Mouse (Mus musculus) olfactory bulb, adult 2 months (tissue): ENCODE data around the gene Chtf18. TPM values are rescaled to one million over a fixed set of nuclear protein-coding genes. Genes with fewer than 3 reads are reported as not detected.
"Not testable (repeated sequence)": the region's sequence is repeated elsewhere in the genome, so short reads cannot be mapped to it uniquely, and the experiment has no call there.

ENCODE experiments used
- H3K27ac ChIP-seq: fragments of 200-500 bp; 2 replicates; pipeline ENCODE4 v1.5.1; 2012; ENCODE audit warnings: low read depth, low read length; ENCODE audit not compliant: insufficient read depth
- H3K4me1 ChIP-seq: fragments of 200-500 bp; 2 replicates; pipeline ENCODE4 v1.6.1; 2012; ENCODE audit warnings: low read length; ENCODE audit not compliant: control insufficient read depth, insufficient read depth
- H3K4me3 ChIP-seq: fragments of 200-500 bp; 2 replicates; pipeline ENCODE4 v1.5.1; 2012; ENCODE audit warnings: mild to moderate bottlenecking, low read depth, low read length, moderate library complexity; ENCODE audit not compliant: insufficient read depth
- CTCF ChIP-seq: fragments of 200-500 bp; IDR thresholded peaks from 2 replicates; pipeline ENCODE4 v1.5.1; 2012; ENCODE audit warnings: low read depth, mild to moderate bottlenecking, low read length, moderate library complexity; ENCODE audit not compliant: insufficient read depth
- POLR2A ChIP-seq: fragments of 200-500 bp; IDR thresholded peaks from 2 replicates; pipeline ENCODE4 v1.6.1; 2012; ENCODE audit warnings: mild to moderate bottlenecking, low read depth, low read length, moderate library complexity; ENCODE audit not compliant: insufficient read depth
- whole genome bisulfite sequencing: fragments of 180-500 bp; shearing (Covaris S2); methylation state at CpG from one replicate; pipeline ENCODE4 v1.1.7; 2018; 5-methylcytosine and 5-hydroxymethylcytosine counted together
- polyA plus RNA-seq: library from polyadenylated mRNA; stranded (reverse); fragments of >200 nt; gene quantifications from 2 replicates; pipeline ENCODE4 v1.2.4, GENCODE M21; 2012; ENCODE audit warnings: low replicate concordance; ENCODE audit not compliant: missing spikeins, insufficient read depth, insufficient read length

Chtf18 gene
- polyA plus RNA-seq, 1 experiment = not detected

DNA sequence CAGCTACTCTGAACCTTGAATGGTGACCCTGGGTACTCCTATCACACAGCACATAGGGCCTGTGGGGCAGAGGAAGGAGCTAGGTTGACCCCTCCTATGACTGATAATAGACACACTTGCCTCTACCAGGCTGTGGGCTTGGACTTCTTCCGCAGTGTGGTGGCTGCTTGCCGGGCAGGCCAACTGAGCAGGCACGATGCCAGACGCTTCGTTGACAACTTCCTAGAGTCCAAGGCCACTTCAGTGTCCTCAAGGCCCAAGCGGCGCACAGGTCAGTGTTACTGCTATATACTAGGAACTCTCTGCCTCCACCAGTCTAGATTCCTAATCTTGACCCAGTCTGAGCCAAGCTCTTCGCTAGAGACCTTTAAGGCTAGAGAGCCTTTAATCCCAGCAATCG lies 16.6 kb upstream of the Chtf18 start:
- H3K4me3 ChIP-seq = no peak overlapping the region
- no peak for TF ChIP-seq CTCF
- TF ChIP-seq POLR2A = no peak
- H3K27ac ChIP-seq = no peak overlapping the region
- H3K4me1 ChIP-seq = no peaks in the 10 kb centered on the region
- WGBS = 91% methylated on average over 9 of the region's 9 CpGs

DNA sequence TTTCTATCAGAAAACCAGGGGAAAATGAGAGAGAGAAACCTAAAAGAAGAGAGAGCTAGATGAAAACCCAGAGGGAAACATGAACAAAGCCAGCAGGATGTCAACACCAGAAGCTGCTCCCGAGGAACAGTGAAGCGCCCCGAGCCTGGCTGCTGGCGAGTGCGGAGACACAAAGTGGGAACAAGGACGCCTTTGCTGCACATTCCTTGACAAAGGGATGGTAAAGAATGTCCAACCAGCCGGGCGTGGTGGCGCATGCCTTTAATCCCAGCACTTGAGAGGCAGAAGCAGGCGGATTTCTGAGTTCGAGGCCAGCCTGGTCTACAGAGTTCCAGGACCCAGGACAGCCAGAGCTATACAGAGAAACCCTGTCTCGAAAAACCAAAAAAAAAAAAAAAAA lies 14.3 kb upstream of the Chtf18 start:
- not testable (repeated sequence) for H3K4me3 ChIP-seq, H3K27ac ChIP-seq, H3K4me1 ChIP-seq
- WGBS = 68% methylated on average over 12 of the region's 12 CpGs

DNA sequence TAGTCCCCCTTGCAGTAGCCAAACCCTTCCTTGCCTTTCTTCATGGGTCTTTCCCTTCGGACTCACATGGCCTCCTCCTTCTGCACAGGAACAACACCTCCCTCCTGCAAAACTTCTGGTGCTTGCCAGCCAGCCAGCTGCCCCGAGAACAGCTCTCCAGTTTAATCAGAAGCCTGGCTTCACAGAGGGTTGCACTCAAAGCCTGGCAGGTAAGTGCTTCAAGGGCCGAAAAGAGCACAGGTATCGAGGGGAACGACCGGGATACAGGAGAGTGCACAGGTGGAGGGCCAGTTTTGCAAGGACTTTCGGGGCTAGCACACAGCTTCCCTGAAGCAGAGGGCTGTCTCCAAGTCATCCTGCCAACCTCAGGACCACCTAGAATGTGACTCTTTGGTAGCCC lies 11.6 kb upstream of the Chtf18 start:
- no peak overlapping the region for H3K4me3 ChIP-seq
- TF ChIP-seq CTCF = no peak
- no peak for TF ChIP-seq POLR2A
- H3K27ac ChIP-seq = no peak overlapping the region
- 81% methylated on average over 7 of the region's 7 CpGs for WGBS
- no peaks in the 10 kb centered on the region for H3K4me1 ChIP-seq

DNA sequence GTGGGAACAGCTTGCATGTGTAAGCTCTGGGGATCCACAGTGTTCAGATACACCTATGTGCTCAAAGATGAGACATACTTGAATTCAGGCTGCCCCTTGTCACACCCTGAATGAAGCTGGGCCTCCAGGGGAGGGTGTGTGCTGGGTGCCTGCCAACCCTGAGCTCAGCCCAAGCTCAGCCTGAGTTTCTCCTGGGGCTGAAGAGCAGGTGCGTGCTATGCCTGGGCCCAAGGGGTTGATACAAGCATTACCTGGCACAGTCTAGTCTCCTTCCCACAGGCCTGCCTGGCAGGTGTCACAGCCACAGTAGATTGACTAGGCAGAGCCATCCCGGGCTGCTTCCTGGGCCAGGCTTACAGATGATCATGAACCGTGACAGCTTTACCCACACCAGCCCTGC lies 8.5 kb upstream of the Chtf18 start, which contains the start of gene Mslnl:
Gene Mslnl, plus strand, starts transcription at position 298 of the 400 bp plus-strand sequence.
- H3K4me3 ChIP-seq = no peak within 1 kb of the TSS
- H3K27ac ChIP-seq = no peak within 1 kb of the TSS
- H3K4me1 ChIP-seq = no peaks in the 10 kb centered on the region
- TF ChIP-seq POLR2A = no peak
- no peak for TF ChIP-seq CTCF
- WGBS = 78% methylated on average over 3 of the region's 3 CpGs

DNA sequence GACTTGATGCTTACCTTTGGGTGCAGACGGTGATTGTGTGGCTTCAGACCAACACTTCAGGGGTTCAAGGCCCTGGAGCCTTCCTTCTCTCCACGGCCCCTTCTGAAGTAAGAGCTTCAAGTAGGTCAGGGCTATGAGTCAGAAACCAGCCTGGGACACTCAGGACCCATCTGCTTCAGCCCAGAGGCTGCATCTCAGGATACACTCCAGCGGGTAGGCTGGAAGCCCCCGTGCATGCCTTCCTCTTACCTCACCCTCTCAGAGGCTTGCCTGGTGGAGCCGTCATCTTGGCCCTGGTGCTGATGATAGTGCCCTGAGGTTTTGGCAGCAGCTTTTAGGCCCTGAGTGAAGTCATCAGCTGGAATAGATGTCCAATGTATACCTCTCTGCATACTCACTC lies 8.0 kb upstream of the Chtf18 start:
- no peaks in the 10 kb centered on the region for H3K4me1 ChIP-seq
- no peak overlapping the region for H3K4me3 ChIP-seq
- 89% methylated on average over 5 of the region's 5 CpGs for WGBS
- TF ChIP-seq POLR2A (no peak), CTCF (no peak)
- H3K27ac ChIP-seq = no peak overlapping the region

DNA sequence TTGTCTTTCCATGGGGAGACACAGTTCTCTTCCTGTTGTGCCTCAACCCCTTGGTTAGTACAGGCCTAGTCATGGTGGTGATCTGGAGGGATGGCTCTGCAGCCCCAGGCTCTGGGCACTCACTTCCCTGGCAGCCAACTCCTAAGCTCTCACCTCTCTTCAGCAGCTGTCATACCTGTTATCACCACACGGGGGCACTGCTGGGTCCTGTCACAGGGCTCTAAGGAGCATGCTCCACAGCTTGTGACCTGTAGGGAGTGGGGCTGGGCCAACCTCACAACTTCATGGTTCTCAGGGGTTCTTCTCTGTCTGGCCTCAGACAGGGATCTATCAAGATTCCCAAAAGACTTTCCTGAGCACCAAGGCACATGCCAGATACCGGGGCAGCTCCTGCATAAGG lies 4.9 kb upstream of the Chtf18 start:
- Histone ChIP-seq H3K4me3 (no peak overlapping the region), H3K4me1 (peaks cover 14% of the 10 kb centered on the region), H3K27ac (no peak overlapping the region)
- WGBS = 13% methylated on average over 2 of the region's 2 CpGs
- no peak for TF ChIP-seq POLR2A
- TF ChIP-seq CTCF = peak; percentile 78

DNA sequence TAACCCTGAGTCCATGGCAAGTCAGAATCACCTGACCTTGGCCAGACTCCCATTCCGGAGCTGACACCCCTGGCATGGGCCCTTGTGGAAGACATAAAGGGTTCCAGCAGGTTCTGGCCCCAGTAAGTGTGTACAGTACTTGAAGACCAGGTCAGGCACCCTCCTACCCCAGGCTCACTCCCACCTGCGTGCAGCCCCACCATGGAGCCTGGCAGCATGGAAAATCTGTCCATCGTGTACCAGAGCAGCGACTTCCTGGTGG lies 721 bp upstream of the Chtf18 start:
- Histone ChIP-seq H3K4me3 (peak overlapping the region; percentile 98), H3K4me1 (peaks cover 19% of the 10 kb centered on the region), H3K27ac (peak overlapping the region; percentile 73)
- WGBS = 18% methylated on average over 4 of the region's 4 CpGs
- no peak for TF ChIP-seq CTCF
- TF ChIP-seq POLR2A = no peak

DNA sequence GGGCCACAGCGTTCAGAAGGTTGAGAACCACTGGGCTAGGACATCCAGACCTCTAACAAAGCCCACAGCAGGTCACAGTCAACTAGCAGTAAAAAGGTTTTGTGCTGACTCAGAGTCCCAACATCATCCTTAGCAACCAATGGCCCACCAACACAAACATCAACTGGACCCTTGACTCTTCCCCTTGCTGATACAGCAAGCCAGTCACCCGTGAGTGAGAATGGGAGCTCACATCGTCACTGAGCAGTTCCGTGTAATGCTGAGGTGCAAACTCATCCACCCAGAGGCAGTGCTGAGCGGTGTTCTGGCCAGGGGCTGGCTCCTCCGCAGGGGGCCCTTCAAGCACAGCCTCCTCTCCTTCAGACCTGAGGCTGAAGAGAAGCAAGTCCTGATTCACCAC lies 2.0 kb downstream of the Chtf18 start:
- TF ChIP-seq POLR2A (no peak), CTCF (no peak)
- peaks cover 19% of the 10 kb centered on the region for H3K4me1 ChIP-seq
- WGBS = 86% methylated on average over 6 of the region's 6 CpGs
- no peak overlapping the region for H3K4me3 ChIP-seq
- H3K27ac ChIP-seq = no peak overlapping the region

DNA sequence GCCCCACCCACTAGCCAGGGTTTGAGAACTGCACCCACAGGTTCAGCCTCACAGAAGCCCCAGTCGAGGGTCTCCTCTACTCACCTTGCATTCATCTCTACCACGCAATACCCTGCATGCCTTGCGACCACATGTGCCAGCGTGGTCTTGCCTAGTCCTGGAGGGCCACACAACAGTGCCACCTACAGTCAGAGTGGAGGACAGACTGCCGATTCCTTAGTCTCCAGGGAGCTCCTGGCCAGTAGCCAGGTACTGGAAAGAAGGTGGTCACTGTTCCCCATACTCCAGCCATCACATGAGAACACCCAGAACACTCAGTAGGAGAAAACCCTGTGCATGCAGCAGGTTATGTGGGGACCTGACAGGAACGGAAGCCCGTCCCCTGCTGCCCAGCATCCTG lies 3.3 kb downstream of the Chtf18 start:
- H3K27ac ChIP-seq = no peak overlapping the region
- H3K4me1 ChIP-seq = peaks cover 18% of the 10 kb centered on the region
- TF ChIP-seq POLR2A (no peak), CTCF (no peak)
- no peak overlapping the region for H3K4me3 ChIP-seq
- 74% methylated on average over 7 of the region's 7 CpGs for WGBS

DNA sequence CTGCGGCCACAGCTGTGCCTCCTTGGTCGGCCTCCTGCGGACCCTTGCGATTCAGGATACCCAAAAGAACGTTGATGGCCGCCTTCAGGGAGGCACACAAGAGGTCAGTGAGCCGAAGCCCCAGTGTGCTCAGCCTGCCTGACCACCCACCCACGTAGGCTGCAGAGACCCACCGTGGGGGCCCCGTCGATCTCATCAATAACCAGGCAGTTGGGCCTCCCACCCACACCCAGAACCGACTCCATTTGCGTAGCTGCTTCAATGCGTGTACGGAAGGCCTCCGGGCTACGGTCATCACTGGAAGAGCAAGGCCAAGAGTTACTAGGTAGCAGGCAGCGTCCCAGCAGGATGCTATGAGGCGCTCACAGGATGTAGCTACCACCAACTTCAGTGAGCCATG lies 3.7 kb downstream of the Chtf18 start:
- no peak overlapping the region for H3K27ac ChIP-seq
- 98% methylated on average over 19 of the region's 19 CpGs for WGBS
- TF ChIP-seq POLR2A = no peak
- no peak for TF ChIP-seq CTCF
- peaks cover 14% of the 10 kb centered on the region for H3K4me1 ChIP-seq
- H3K4me3 ChIP-seq = no peak overlapping the region

DNA sequence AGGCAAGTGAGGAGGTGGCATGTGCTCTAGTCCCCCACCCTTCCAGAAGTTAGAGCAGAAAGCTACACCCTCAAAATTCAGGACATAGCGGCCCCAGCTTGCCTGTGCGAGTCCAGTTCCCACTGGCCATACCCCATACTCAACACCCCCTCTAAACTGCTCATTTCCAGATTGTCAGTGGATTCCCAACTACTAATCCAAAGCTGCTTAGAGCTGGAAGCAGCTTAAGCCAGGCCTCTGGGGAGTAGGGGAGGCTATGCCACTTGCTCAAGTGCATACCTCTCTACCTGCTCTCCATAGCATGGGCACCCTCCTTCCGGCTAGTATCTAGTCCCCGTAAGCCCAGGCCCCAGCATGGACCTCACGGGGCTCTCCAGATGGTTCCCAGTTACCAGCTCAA lies 5.7 kb downstream of the Chtf18 start:
- 97% methylated on average over 5 of the region's 5 CpGs for WGBS

More for the DNA sequence above, 5.7 kb downstream of the Chtf18 start:
- TF ChIP-seq POLR2A (no peak), CTCF (no peak)
- Histone ChIP-seq H3K27ac (no peak overlapping the region), H3K4me3 (no peak overlapping the region), H3K4me1 (peaks cover 10% of the 10 kb centered on the region)
